Mouse (Mus musculus) adrenal gland, adult 8-10 months (tissue): ENCODE measurements around the gene Acer2. TPM values are rescaled to one million over a fixed set of nuclear protein-coding genes. Genes with fewer than 3 reads are reported as not detected.

Source experiments
- DNase-seq: peaks from one replicate; pipeline ENCODE4 v3.0.0; 2022
- total RNA-seq, 4 experiments: library from RNA; stranded (reverse); gene quantifications; 2 replicates each; pipeline ENCODE4 v1.2.4; 2022

Gene Acer2
- total RNA-seq, 4 experiments from 2014 or later = 12.0 to 18.3 (median 16.9) TPM

- DNase-seq = no peak
These were observed 13.7 kb downstream of the Acer2 start for GRCm38 (mm10) chr4:86887879-86888278.

GRCm38 (mm10) chr4:86897411-86897810, 23.2 kb downstream of the Acer2 start:
- peak; percentile 69 for DNase-seq

GRCm38 (mm10) chr4:86898791-86899474, 24.7 kb downstream of the Acer2 start:
- peak; percentile 83 for DNase-seq

DNA sequence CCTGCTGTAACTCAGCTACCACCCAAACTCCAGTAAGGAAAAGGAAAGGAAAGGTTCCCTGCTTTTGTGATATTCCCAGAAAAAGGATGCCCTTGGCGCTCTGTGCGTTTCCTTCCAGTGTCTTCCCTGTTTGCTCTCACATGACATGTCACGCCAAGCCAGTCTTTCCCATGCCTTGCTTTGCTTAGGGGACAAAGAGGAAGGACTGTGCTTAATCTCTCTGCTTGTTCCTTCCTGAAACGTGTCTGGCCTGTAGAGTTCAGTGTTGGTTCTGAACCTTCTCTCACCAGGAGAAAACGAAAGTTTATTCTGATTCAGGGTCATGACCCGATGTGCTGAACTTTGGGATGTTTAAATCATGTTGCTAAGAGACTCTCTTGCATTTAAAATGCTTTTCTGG, 28.2 kb downstream of the Acer2 start:
- DNase-seq = peak; percentile 54

DNA sequence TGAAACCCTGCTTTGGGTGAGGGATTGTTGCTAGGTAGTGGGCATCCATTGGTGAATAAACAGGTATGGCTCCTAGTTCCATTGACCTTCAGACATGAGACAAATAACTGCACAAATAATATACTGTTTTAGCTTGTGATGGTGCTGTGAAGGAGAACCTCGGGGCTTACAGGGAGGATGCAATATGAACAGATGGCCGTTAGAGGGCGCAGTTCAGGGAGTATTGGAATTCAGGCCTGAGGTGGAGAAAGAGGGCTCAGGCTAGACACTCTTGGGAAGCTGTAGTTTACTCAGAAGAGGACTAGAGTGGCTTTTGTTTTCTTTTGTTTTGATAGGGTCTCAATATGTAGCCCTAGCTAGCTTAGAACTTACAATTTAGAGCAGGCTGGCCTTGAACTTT, 30.8 kb downstream of the Acer2 start:
- DNase-seq = no peak

DNA sequence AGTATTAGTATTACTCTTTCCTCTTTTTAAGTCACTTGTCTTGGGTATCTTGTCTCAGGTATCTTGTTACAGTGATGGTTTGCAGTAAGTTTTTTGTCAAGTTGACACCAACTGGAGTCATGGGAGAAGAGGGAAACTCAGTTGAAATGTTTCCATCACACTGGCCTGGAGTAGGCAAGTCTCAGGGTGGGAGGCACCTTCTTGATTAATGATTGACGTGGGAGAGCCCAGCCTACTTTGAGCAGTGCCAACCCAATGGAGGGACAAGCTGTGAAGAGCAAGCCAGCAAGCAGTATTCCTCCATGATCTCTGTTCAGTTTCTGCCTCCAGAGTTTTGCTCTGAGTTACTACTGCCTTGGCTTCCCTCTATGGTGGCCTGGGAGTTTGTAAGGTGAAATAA, 31.7 kb downstream of the Acer2 start:
- no peak for DNase-seq

DNA sequence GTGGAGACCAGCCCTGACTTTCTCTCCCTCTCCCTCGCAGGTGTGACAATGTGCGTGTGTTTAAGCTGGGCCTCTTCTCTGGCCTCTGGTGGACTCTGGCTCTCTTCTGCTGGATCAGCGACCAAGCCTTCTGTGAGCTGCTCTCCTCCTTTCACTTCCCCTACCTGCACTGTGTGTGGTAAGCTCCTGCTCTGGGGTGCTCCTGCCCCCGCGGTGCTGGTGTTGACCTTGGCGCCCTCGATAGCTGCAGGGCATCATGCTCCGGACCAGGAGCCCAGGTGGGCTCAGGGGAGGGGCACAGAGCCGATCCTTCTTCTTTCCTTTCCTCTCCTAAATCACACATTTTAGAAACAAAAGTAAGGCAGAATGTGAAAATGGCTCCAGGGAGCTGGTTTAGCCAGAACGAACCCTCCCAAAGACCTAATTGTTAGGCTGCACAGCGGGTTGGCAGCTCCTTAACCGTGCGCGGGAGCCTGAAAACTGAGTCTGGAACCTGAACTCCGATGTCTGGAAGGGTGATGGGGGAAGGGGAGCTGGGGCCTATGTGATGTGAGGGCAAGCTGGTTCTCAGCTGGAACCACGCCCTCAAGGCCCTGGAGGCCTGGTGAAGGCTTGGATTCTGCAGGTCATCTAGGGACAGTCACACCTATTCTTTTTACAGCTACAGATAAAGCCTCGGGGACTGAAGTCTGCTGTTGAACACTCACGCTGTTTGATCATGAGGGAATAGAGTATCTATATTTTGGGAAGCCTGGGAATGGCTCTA, 37.6 kb downstream of the Acer2 start:
- DNase-seq = no peak

DNA sequence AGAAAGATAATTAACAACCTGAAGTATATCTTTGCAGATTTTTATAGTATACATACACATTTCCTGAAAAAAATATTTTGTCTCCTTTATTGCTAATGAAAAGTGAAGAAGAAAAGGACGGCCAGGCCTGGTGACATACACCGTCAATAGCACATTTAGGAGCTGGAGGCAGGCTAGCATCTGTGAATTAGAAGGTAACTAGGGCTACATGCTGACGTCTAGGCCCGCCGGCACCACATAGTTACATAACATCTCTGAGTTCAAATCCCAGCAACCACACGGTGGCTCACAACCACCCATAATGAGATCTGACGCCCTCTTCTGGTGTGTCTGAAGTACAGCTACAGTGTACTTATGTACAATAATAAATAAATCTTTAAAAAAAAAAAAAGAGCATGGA, 38.6 kb downstream of the Acer2 start:
- no peak for DNase-seq

- DNase-seq = no peak
These were observed 41.9 kb downstream of the Acer2 start for GRCm38 (mm10) chr4:86916062-86916461.

- DNase-seq = no peak
These were observed 49.4 kb downstream of the Acer2 start for GRCm38 (mm10) chr4:86923476-86924055.

GRCm38 (mm10) chr4:86924804-86925458, 50.7 kb downstream of the Acer2 start:
- peak; percentile 60 for DNase-seq

DNA sequence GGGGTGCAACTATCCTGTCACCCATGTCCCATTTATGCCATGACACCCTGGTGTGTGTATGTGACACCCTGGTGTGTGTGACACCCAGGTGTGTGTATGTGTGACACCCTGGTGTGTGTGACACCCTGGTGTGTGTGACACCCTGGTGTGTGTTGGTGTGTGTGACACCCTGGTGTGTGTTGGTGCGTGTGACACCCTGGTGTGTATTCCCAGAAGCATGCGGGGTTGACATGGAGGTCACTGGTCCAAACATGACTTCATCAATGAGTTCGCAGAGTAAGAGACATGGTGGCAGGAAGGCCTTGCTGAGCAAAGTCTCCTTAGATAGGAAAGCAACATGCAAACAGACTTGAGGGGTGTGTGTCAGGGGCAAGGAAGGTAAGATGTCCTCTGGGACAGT, 52.8 kb downstream of the Acer2 start:
- no peak for DNase-seq

GRCm38 (mm10) chr4:86930101-86930635, 56.0 kb downstream of the Acer2 start:
- no peak for DNase-seq

GRCm38 (mm10) chr4:86930636-86931456, 56.6 kb downstream of the Acer2 start:
- DNase-seq = no peak

- DNase-seq = no peak
These were observed 58.8 kb downstream of the Acer2 start for GRCm38 (mm10) chr4:86933026-86933425.

- no peak for DNase-seq
These were observed 62.0 kb downstream of the Acer2 start for GRCm38 (mm10) chr4:86936217-86936616.

- no peak for DNase-seq
These were observed 62.5 kb downstream of the Acer2 start for GRCm38 (mm10) chr4:86936706-86937105.

DNA sequence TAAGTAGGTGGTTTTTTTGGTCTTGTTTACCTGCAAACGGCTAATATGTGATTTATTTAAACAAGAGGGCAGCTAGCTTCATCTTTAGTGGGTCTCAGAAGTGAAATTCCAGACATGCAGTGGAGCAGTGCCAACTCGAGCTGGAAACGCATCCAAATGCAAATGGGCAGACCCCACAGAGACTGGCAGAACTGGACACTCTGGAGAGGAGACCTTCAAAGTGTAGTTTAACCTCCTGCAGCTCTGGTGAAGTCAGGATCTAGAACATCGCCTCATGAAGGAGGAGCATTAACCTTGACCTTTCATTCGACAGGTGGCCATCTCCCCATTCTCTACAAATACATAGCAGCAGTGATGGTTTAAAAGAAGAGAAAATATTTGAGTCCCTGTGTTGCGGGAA, 68.5 kb downstream of the Acer2 start:
- DNase-seq = no peak

- DNase-seq = no peak
These were observed 69.1 kb downstream of the Acer2 start for GRCm38 (mm10) chr4:86943296-86943695.

GRCm38 (mm10) chr4:86948794-86949193, 74.6 kb downstream of the Acer2 start:
- no peak for DNase-seq

DNA sequence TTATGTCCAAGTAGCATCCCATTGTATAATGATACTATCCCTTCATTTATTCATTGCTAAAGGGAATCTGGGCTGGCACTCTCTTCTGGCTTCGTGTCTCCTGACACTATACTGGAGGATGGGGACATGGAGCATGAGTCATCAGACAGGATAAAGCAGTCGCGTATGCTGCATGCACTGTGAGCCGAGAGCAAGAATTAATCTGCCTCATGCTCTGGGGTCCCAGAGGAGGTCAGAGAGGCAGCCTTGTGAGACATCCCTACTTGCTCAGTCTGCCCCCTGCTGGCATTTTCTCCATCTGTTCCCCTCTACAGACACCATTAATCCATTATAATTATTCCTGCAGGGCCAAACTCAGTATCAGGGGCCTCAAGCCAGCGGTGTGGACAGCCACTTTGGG, 79.3 kb downstream of the Acer2 start:
- DNase-seq = no peak

DNA sequence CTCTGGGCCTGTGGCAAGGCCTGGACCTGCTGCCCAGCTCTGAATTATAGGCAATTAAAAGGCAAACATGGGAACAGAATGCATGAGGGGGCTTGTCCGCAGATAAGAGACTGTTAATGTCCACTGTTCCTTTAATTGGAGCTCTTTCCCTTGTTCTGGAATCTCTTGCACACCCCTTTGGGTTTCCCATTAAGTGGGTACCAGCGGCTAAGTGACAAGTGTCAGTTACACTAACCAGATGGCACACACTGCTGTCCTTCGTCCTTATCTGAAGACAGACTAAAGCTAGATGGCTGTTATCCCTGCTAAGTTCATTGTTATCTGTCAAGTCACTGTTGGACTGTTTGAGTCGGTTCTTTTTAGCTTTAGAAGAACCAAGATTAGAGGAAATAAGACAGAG, 81.3 kb downstream of the Acer2 start:
- DNase-seq = no peak
